Mouse (Mus musculus): ENCODE measurements at regions not wholly inside any gene's neighbourhood (a gene's known extent, or its start where the extent isn't known, plus 50 kb on each side); places are given as distances from the start of the nearest gene placed in this dataset.

- H3K27me3 ChIP-seq: no peaks in the 10 kb centered on the region
- H3K9ac ChIP-seq: no peak overlapping the region
- no peak overlapping the region for H3K27ac ChIP-seq
- no peak for DNase-seq
- 59% methylated on average over 5 of the region's 5 CpGs for WGBS (ENCODE audit: insufficient replicate concordance)
- no peak overlapping the region for H3K4me3 ChIP-seq (replicated peaks)
- no peaks in the 10 kb centered on the region for H3K4me1 ChIP-seq (replicated peaks)
- no peaks in the 10 kb centered on the region for H3K36me3 ChIP-seq
- ATAC-seq (ENCODE audit: low read depth): peak; percentile 74
- no peak overlapping the region for H3K4me2 ChIP-seq
- H3K9me3 ChIP-seq (replicated peaks): no peaks in the 10 kb centered on the region
These were observed 254.1 kb upstream of the Plxna2 start for GRCm38 (mm10) chr1:194363917-194364316.

GRCm38 (mm10) chr1:194363129-194363768 lies 254.8 kb upstream of the Plxna2 start:
- Histone ChIP-seq H3K4me3 (replicated peaks) (no peak overlapping the region), H3K27ac (peak overlapping the region; percentile 32; the same call in 1 of the 2 replicates), H3K36me3 (no peaks in the 10 kb centered on the region), H3K27me3 (no peaks in the 10 kb centered on the region), H3K9ac (no peak overlapping the region), H3K4me2 (no peak overlapping the region), H3K9me3 (replicated peaks) (no peaks in the 10 kb centered on the region), H3K4me1 (replicated peaks) (no peaks in the 10 kb centered on the region)
- no peak for DNase-seq
- peak; percentile 71 for ATAC-seq (ENCODE audit: low read depth)
- WGBS (ENCODE audit: insufficient replicate concordance): 41% methylated on average over 1 of the region's 1 CpGs

- no peaks in the 10 kb centered on the region for H3K36me3 ChIP-seq
- no peaks in the 10 kb centered on the region for H3K9me3 ChIP-seq (replicated peaks)
- H3K27me3 ChIP-seq: no peaks in the 10 kb centered on the region
- H3K4me1 ChIP-seq (replicated peaks): no peaks in the 10 kb centered on the region
- H3K27ac ChIP-seq: no peak overlapping the region; the same call in 1 of the 2 replicates
- ATAC-seq (ENCODE audit: low read depth): peak; percentile 42
- no peak overlapping the region for H3K4me2 ChIP-seq
- no peak overlapping the region for H3K4me3 ChIP-seq (replicated peaks)
- no peak for DNase-seq
- no peak overlapping the region for H3K9ac ChIP-seq
These were observed 255.7 kb upstream of the Plxna2 start for GRCm38 (mm10) chr1:194362298-194362697.

- Histone ChIP-seq H3K36me3 (no peaks in the 10 kb centered on the region), H3K4me2 (no peak overlapping the region), H3K27ac (no peak overlapping the region), H3K9ac (no peak overlapping the region), H3K27me3 (no peaks in the 10 kb centered on the region), H3K9me3 (replicated peaks) (no peaks in the 10 kb centered on the region), H3K4me1 (replicated peaks) (no peaks in the 10 kb centered on the region), H3K4me3 (replicated peaks) (no peak overlapping the region)
- ATAC-seq (ENCODE audit: low read depth): no peak
- DNase-seq: no peak
- 59% methylated on average over 1 of the region's 1 CpGs for WGBS (ENCODE audit: insufficient replicate concordance)
These were observed 256.7 kb upstream of the Plxna2 start for GRCm38 (mm10) chr1:194361316-194361715.

- 59% methylated on average over 1 of the region's 1 CpGs for WGBS (ENCODE audit: insufficient replicate concordance)
- no peak overlapping the region for H3K27ac ChIP-seq
These were observed 263.5 kb upstream of the Plxna2 start for GRCm38 (mm10) chr1:194354332-194355120.

GRCm38 (mm10) chr1:194345304-194346033 lies 272.5 kb upstream of the Plxna2 start:
- ATAC-seq (ENCODE audit: low read depth) (no peak), DNase-seq (no peak)
- no peak overlapping the region for H3K27ac ChIP-seq
- no peaks in the 10 kb centered on the region for H3K27me3 ChIP-seq
- H3K9ac ChIP-seq: no peak overlapping the region
- H3K9me3 ChIP-seq (replicated peaks): no peaks in the 10 kb centered on the region
- H3K4me3 ChIP-seq (replicated peaks): no peak overlapping the region
- H3K36me3 ChIP-seq: no peaks in the 10 kb centered on the region
- no peak overlapping the region for H3K4me2 ChIP-seq
- no peaks in the 10 kb centered on the region for H3K4me1 ChIP-seq (replicated peaks)
- WGBS (ENCODE audit: insufficient replicate concordance): 45% methylated on average over 3 of the region's 3 CpGs

More at GRCm38 (mm10) chr1:194354332-194355120, 263.5 kb upstream of the Plxna2 start:
- Histone ChIP-seq H3K4me3 (replicated peaks) (no peak overlapping the region), H3K4me1 (replicated peaks) (no peaks in the 10 kb centered on the region), H3K9me3 (replicated peaks) (no peaks in the 10 kb centered on the region), H3K9ac (no peak overlapping the region), H3K36me3 (no peaks in the 10 kb centered on the region), H3K27me3 (no peaks in the 10 kb centered on the region), H3K4me2 (no peak overlapping the region)
- no peak for ATAC-seq (ENCODE audit: low read depth)
- no peak for DNase-seq

GRCm38 (mm10) chr1:194342568-194342967 lies 275.4 kb upstream of the Plxna2 start:
- Histone ChIP-seq H3K4me3 (replicated peaks) (no peak overlapping the region), H3K9me3 (replicated peaks) (no peaks in the 10 kb centered on the region), H3K36me3 (no peaks in the 10 kb centered on the region), H3K9ac (no peak overlapping the region), H3K27me3 (no peaks in the 10 kb centered on the region), H3K4me2 (no peak overlapping the region), H3K27ac (no peak overlapping the region), H3K4me1 (replicated peaks) (no peaks in the 10 kb centered on the region)
- WGBS (ENCODE audit: insufficient replicate concordance): 62% methylated on average over 1 of the region's 1 CpGs
- ATAC-seq (ENCODE audit: low read depth) (no peak), DNase-seq (no peak)

- H3K4me2 ChIP-seq: no peak overlapping the region
- H3K9ac ChIP-seq: no peak overlapping the region
- H3K4me1 ChIP-seq (replicated peaks): no peaks in the 10 kb centered on the region
- H3K4me3 ChIP-seq (replicated peaks): no peak overlapping the region
- no peaks in the 10 kb centered on the region for H3K27me3 ChIP-seq
- ATAC-seq (ENCODE audit: low read depth) (no peak), DNase-seq (no peak)
- no peak overlapping the region for H3K27ac ChIP-seq
- no peaks in the 10 kb centered on the region for H3K9me3 ChIP-seq (replicated peaks)
- no peaks in the 10 kb centered on the region for H3K36me3 ChIP-seq
- 38% methylated on average over 3 of the region's 3 CpGs for WGBS (ENCODE audit: insufficient replicate concordance)
These were observed 276.3 kb upstream of the Plxna2 start for GRCm38 (mm10) chr1:194341758-194342157.

- no peaks in the 10 kb centered on the region for H3K9me3 ChIP-seq (replicated peaks)
- 58% methylated on average over 5 of the region's 5 CpGs for WGBS (ENCODE audit: insufficient replicate concordance)
- H3K36me3 ChIP-seq: no peaks in the 10 kb centered on the region
- H3K9ac ChIP-seq: no peak overlapping the region
- no peak for DNase-seq
- H3K27me3 ChIP-seq: no peaks in the 10 kb centered on the region
- H3K4me3 ChIP-seq (replicated peaks): no peak overlapping the region
- H3K4me1 ChIP-seq (replicated peaks): no peaks in the 10 kb centered on the region
- no peak overlapping the region for H3K4me2 ChIP-seq
- no peak for ATAC-seq (ENCODE audit: low read depth)
- no peak overlapping the region for H3K27ac ChIP-seq
These were observed 283.0 kb upstream of the Plxna2 start for GRCm38 (mm10) chr1:194334752-194335719.

- no peak overlapping the region for H3K4me3 ChIP-seq (replicated peaks)
- H3K4me1 ChIP-seq (replicated peaks): no peaks in the 10 kb centered on the region
- H3K9me3 ChIP-seq (replicated peaks): no peaks in the 10 kb centered on the region
- ATAC-seq (ENCODE audit: low read depth) (no peak), DNase-seq (no peak)
- H3K36me3 ChIP-seq: no peaks in the 10 kb centered on the region
- no peak overlapping the region for H3K9ac ChIP-seq
- no peak overlapping the region for H3K27ac ChIP-seq
- no peak overlapping the region for H3K4me2 ChIP-seq
- no peaks in the 10 kb centered on the region for H3K27me3 ChIP-seq
These were observed 285.4 kb upstream of the Plxna2 start for GRCm38 (mm10) chr1:194332639-194333038.

- no peak overlapping the region for H3K9ac ChIP-seq
- WGBS (ENCODE audit: insufficient replicate concordance): 57% methylated on average over 1 of the region's 1 CpGs
- H3K4me1 ChIP-seq (replicated peaks): no peaks in the 10 kb centered on the region
- H3K4me2 ChIP-seq: no peak overlapping the region
- H3K27ac ChIP-seq: no peak overlapping the region
- H3K27me3 ChIP-seq: no peaks in the 10 kb centered on the region
- ATAC-seq (ENCODE audit: low read depth) (no peak), DNase-seq (no peak)
- no peaks in the 10 kb centered on the region for H3K36me3 ChIP-seq
- no peaks in the 10 kb centered on the region for H3K9me3 ChIP-seq (replicated peaks)
- H3K4me3 ChIP-seq (replicated peaks): no peak overlapping the region
These were observed 287.5 kb upstream of the Plxna2 start for GRCm38 (mm10) chr1:194330471-194330870.
